Mouse (Mus musculus) yolk sac, embryonic 10.5 days (tissue): ENCODE results near the gene Klhdc9.
A peak's percentile ranks its signal among the peaks of the same experiment; 100 is the strongest.

ENCODE experiments used
- DNase-seq: peaks from one replicate; pipeline ENCODE4 v3.0.0-alpha.2; 2017; ENCODE audit warnings: low spot score

Klhdc9 gene

DNA sequence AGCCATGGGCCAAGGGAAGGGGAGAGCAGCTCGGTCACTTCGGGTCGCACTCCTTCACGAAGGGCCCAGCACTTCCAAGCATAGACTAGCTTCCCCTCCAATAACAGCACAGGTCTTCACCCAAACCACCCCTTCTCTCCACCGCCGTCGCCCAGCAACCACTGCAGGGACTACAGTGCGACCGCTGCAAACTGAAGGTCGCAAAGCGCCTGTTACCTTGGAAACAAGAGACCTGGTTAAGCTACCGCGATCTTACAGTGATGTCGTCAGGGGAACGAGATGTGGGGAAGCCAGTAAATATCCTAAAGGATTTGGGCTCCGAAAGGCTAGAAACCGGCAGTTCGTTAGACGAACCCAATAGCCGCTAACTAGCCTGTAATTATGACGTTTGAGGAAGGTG is at the start of gene Klhdc9:
TSS of gene Klhdc9 (minus strand) at position 143 of the 400 bp plus-strand sequence.
- peak; percentile 84 for DNase-seq

- no peak for DNase-seq
Observed at GRCm38 (mm10) chr1:171410231-171410630, 49.6 kb upstream of the Klhdc9 start.

DNA sequence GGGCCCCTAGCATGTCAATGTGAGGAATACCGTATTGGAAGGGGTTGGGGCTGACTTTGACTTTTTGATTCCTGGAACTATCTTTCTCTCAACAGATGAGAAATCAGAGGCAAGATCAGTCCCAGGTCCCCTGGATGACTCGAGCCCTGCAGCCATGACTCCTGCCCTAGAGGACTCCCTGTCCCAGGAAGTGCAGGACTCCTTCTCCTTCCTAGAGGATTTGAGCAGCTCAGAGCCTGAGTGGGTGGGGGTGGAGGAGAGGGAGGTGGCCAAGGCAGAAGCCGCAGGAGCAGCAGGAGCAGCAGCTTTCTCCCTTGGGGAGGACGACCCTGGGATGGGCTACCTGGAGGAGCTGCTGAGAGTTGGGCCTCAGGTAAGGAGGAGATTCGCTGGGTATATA is 46.7 kb upstream of the Klhdc9 start:
- DNase-seq, result no peak

DNA sequence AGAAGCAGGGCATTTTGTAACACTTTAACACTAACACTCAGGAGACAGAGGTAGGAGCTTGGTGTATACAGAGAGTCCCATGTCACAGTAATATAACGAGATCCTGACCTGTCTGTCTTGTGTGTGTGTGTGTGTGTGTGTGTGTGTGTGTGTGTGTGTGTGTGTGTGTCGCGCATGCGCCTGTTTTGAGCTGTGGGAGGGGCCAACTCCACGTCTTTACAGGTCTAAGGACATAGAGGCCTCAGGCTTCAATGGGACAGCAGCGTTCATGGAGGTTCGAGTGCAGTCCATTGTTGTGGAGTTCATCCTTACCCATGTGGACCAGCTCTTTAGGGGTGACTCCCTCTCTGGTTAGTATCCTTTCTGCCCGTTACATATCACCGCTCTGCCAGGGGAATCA is 42.4 kb upstream of the Klhdc9 start:
- DNase-seq, result no peak

GRCm38 (mm10) chr1:171401821-171402220 is 41.2 kb upstream of the Klhdc9 start:
- no peak for DNase-seq

- DNase-seq, result no peak
Observed at GRCm38 (mm10) chr1:171390101-171390500, 29.5 kb upstream of the Klhdc9 start.

DNA sequence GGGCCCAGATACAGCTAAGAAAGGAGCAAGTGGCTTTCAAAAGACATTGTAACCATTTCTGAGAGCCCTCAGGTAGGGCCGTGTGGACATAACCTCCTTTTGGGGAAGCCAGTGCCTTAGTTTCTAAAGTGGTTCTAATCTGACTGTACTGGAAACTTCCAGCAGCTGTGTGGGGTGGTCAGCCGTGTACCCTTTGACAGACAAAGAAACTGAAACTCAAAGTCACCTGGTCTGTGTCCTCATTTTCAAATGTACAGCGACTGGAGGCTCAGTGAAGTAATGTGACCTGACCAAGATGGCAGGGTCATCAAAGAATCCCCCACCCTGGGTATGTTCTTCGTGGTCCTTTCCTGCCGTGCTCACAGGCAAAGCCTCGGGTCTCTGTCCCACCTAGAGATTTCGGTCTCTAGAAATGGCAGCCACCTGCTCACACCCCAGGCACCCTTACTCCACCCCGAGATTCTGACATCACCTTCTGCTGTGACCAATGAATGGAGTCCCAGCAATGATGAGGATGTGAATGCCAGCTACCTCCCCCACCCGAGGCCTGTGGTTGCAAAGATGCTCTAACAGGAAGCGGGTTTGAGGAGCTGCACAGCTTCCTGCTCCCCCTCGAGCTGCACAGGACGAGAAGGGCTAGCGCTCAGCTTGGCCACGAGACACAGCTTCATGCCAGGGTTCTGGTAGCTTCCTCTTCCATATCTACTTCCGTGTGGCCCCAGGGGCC is 27.9 kb upstream of the Klhdc9 start, which contains the start of gene Arhgap30:
TSS of gene Arhgap30 (plus strand) at position 579 of the 727 bp plus-strand sequence.
- DNase-seq, result no peak

DNA sequence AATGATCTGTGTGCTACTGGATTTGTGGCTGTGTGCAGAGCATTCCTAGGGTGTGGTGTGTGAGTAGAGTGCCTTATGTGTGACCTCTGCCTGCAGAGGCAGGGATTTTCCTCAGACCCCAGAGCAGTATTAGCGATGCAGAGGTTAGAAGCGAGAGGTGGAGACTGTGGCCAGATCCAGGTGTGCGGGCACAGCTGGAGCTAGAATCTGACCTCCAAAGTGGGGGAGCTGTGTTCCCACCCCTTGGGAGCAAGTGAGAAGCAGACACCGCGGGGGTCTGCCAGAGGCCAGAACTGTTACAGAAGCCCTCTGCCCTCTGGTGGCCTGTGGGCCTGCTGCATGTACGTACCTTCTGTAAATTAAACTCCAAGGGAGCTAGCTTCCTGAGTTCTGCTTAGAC is 26.5 kb upstream of the Klhdc9 start:
- peak; percentile 24 for DNase-seq

GRCm38 (mm10) chr1:171385171-171385570 is 24.6 kb upstream of the Klhdc9 start:
- no peak for DNase-seq

DNA sequence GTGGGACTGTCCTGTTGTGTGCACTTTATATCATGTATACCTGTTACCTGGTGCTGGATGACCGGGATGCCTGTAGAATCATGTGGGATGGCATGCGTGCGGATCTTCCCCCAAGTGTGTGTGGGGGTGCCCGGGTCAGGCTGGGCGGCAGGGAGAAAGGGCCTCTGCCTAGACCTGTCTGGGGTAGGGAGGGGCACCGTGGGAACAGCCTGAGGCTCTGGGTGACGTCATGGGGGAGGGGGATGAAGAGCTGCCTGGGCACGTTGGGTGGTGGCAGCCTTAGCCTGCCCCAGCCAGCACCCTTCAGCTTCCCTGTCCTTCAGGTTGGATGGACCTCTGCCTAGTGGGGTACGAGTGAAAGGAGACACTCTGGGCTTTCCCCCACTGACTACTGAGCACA is 23.8 kb upstream of the Klhdc9 start:
- DNase-seq, result no peak

- no peak for DNase-seq
Observed at GRCm38 (mm10) chr1:171382096-171382620, 21.6 kb upstream of the Klhdc9 start.

GRCm38 (mm10) chr1:171379935-171380599 is 19.5 kb upstream of the Klhdc9 start:
- DNase-seq, result peak; percentile 60

DNA sequence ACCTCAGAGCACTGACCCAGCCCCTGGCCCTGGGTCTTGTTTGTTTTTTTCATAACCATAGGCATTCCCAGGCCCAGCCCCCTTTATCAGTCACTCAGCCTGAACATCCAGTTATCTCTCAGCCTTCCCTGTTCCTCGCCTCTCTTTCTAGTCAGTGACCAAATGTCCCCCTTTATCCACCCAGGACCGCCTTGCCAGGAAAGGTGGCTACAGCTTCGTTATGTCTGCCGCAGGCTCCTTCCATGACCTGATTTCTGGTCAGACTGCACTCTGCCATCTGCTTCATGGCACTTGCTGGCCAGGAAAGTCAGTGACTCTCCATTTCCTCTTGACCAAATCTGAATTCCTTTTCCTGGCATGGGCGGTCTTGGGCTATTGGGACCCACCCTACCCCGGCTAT is 17.7 kb upstream of the Klhdc9 start:
- DNase-seq, result no peak

- DNase-seq, result no peak
Observed at GRCm38 (mm10) chr1:171375646-171376097, 15.1 kb upstream of the Klhdc9 start.

DNA sequence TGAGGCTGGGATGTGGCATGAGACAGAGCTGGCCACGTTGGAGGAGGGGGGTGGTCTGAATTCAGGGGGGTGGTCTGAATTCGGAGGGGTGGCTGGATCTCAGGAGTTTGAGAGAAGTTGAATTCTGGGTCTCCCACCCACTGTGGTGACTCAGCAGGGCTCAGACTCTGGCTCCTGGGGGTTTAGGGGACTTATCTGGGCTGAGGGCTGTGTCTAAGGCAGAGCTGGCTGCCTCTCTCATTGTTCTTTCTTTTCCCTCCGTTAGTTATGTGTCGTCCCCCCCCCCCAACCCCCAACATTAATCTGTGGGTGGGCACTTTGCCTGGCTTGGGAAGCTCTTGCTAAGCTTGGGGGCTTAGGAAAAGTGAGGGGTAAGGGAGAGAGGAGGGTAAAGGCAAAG is 13.3 kb upstream of the Klhdc9 start:
- DNase-seq, result no peak

DNA sequence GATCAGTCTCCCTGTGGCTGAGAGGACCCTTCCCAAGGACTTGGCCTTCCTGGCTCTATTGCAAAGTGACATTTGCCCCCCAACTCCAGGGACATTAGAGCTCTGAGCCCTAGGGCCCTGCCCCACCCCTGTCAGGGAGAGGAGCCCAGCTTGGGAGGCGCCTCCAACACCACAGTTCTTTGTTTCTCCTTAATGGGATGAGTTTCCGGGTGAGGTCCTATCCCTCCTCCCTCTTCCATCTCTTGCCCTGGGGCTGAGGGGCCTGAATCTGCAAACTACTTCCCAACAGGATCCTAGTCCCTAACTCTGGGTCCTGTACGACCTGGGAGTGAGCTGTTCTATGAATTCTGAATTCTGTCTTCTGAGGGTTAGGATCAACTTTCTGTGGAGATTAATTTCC is 12.3 kb upstream of the Klhdc9 start:
- DNase-seq, result no peak

- DNase-seq, result no peak
Observed at GRCm38 (mm10) chr1:171369845-171370556, 9.4 kb upstream of the Klhdc9 start, which contains the start of gene Nectin4. TSS of gene Nectin4 (plus strand) at chr1:171370099.

- DNase-seq, result no peak
Observed at GRCm38 (mm10) chr1:171365934-171366333, 5.3 kb upstream of the Klhdc9 start.

- DNase-seq, result peak; percentile 69
Observed at GRCm38 (mm10) chr1:171361106-171362103, 807 bp upstream of the Klhdc9 start.

GRCm38 (mm10) chr1:171360253-171360652 is 345 bp downstream of the Klhdc9 start:
- DNase-seq, result no peak

DNA sequence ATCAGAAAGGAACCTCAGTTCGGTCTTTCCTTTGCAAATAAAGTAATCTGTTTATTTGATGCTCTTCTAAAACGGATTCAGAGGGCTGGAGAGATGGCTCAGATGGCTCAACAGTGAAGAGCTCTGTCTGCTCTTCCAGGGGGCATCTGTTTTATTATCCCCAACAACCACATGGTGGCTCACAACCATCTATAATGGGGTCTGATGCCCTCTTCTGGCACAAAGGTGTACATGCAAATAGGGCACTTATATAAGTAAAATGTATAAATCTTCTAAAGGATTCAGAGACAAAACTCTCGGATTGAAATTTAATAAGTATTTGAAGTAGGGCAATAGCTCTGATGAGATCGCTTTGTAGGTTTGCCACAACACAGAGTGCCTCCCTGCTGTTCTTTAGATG is 2.2 kb downstream of the Klhdc9 start:
- no peak for DNase-seq
